Mouse (Mus musculus): ENCODE results near the gene Primpol.

The Primpol gene

DNA sequence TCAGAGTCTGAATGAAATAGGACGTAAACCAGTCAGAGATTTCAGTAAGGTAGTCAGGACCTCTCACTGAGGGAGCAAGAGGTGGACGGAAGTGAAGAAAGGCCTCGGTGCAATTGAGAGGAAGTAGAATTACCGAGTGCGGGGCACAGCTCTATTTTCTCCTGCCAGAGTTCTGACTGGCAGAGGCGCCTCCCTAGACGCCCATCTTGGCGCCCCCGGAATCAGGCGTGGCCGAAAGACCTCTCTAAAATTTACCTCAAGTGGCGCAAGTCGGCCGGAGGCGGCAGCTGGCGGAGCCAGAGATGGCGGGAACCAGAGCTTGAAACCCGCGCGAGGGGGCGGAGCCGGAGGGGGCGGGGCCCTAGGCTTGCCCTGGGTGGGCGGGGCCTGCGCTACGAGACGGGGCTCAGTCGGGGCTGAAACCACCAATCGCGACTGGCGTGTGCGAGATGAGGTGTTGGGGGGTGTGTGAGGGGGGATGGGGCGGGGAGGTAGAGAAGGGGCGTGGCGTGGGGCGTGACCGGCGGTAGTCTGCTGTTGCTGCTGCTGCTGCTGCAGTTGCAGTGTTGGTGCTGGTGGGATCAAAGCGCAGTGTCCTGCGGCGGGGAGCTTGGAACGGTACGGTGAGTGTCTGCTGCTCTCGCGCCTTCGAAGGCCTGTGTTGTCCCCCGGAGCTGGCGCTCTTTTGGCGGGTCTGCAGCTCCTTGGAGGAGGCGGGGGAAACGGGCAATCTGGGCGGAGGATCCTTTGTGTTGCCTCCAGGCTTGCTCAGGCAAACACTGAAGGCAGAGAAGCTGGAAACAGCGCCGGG is at the start of gene Primpol, which contains the start of gene Casp3:
TSS of gene Primpol (minus strand) at position 334 of the 811 bp plus-strand sequence.
TSS of gene Casp3 (plus strand) at position 413 of the 811 bp plus-strand sequence.
- ChIA-PET CTCF (interaction anchor here in 3 of 4 experiments (0.6 to 0.8 kb wide), 5 partner anchors 75 to 406 kb away, joined by 3 to 5 read pairs (median 3); partner anchors contain the start of gene Slc25a4 (in 1 of the 3)), POLR2A (interaction anchor here in 3 of 4 experiments (0.5 to 3.8 kb wide), 127 partner anchors 9 to 776 kb away, joined by 3 to 55 read pairs (median 4); partner anchors contain the start of genes Acsl1 (in 3 of the 3), Cenpu (in 3 of the 3), Slc25a4 (in 3 of the 3) and Helt (in 1 of the 3))

- CTCF ChIA-PET = no interaction called here
- POLR2A ChIA-PET = no interaction called here
These were observed 38.9 kb upstream of the Primpol start for GRCm38 (mm10) chr8:46655919-46656318.

- CTCF ChIA-PET = no interaction called here
- POLR2A ChIA-PET = interaction anchor here in 1 of 4 experiments (1.1 kb wide), 1 partner anchor 35 kb away, joined by 4 read pairs; the partner anchor contains the start of genes Casp3 and Primpol
These were observed 34.9 kb upstream of the Primpol start for GRCm38 (mm10) chr8:46651872-46652271.

- POLR2A ChIA-PET = interaction anchor here in 2 of 4 experiments (0.7 to 1.1 kb wide), 2 partner anchors 9 to 198 kb away, joined by 3 to 4 read pairs; no protein-coding TSS in a partner anchor
- CTCF ChIA-PET = interaction anchor here in 1 of 4 experiments (0.6 kb wide), 1 partner anchor 327 kb away, joined by 4 read pairs; no protein-coding TSS in a partner anchor
These were observed 31.4 kb upstream of the Primpol start for GRCm38 (mm10) chr8:46648421-46648820.

DNA sequence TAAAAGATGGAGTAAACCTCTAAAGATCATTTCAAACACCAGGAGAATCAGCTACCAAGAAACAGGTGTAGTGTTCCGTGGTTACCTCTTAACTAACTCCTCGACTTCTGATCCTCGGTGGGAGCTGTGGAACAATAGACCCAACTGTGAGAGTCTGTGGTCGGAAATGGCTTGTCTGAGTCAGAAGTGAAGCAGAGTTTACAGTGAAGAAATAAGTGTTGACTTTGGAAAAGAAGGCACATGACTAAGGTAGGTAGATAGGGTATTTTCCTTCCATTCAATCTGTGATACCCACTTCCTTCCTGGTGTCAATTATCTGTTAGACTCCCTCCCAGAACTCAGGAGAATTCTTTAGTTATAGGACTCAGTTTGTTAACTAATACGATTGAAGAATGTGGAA is 24.3 kb upstream of the Primpol start:
- ChIA-PET POLR2A (interaction anchor here in 2 of 4 experiments (0.6 to 5.4 kb wide), 4 partner anchors 23 to 532 kb away, joined by 3 to 46 read pairs (median 4); partner anchors contain the start of genes Casp3 (in 1 of the 2) and Primpol (in 1 of the 2)), CTCF (interaction anchor here in 1 of 4 experiments (0.6 kb wide), 1 partner anchor 302 kb away, joined by 3 read pairs; no protein-coding TSS in a partner anchor)

DNA sequence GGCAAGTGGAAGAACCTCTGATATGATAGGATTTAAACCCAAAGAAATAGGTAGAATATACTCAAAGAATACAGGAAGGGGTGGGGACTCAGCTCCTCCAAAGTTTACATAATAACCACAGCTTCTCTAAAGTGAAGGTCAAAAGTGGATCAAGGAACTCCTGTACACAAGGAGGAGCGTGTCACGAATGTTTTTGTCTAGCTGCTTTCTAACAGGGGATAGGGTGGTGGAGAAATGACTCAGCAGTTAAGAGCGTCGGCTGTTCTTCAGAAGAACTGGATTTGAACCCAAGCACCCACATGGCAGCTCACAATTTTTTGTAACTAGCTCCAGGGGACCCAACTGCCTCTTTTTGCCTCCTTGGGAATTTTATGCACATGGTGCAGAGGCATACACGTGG is 22.8 kb upstream of the Primpol start:
- ChIA-PET POLR2A (interaction anchor here in 3 of 4 experiments (0.6 to 5.4 kb wide), 7 partner anchors 8 to 298 kb away, joined by 3 to 46 read pairs (median 4); partner anchors contain the start of genes Casp3 (in 2 of the 3), Primpol (in 2 of the 3) and Acsl1 (in 1 of the 3)), CTCF (no interaction called here)

- CTCF ChIA-PET = no interaction called here
- POLR2A ChIA-PET = interaction anchor here in 3 of 4 experiments (0.7 to 5.4 kb wide), 10 partner anchors 9 to 297 kb away, joined by 3 to 46 read pairs (median 4); partner anchors contain the start of genes Casp3 (in 3 of the 3), Primpol (in 2 of the 3) and Cenpu (in 1 of the 3)
These were observed 22.1 kb upstream of the Primpol start for GRCm38 (mm10) chr8:46639010-46639571.

DNA sequence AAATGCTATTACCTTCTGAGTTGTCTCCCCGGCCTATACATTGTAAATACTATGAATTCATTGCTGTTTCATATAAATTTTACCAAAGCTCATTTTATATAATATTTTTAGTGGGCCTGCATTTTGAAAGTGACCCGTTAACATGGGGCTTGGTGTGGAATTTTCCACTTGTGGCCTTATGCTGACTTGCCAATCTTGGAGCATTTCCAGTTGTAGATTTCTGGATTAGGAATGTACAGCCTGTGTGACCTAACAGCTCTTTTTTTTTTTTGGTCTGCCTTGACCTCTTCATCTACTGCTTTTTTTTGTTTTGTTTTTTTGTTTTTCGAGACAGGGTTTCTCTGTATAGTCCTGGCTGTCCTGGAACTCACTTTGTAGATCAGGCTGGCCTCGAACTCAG is 13.9 kb upstream of the Primpol start:
- CTCF ChIA-PET = no interaction called here

GRCm38 (mm10) chr8:46630422-46630821 is 13.4 kb upstream of the Primpol start:
- ChIA-PET CTCF (no interaction called here), POLR2A (interaction anchor here in 2 of 4 experiments (2.8 to 6.7 kb wide), 2 partner anchors 12 kb away, joined by 21 to 55 read pairs; partner anchors contain the start of genes Casp3 (in 2 of the 2) and Primpol (in 2 of the 2))

More for the DNA sequence above, 13.9 kb upstream of the Primpol start:
- POLR2A ChIA-PET = interaction anchor here in 2 of 4 experiments (2.8 to 6.7 kb wide), 2 partner anchors 13 kb away, joined by 21 to 55 read pairs; partner anchors contain the start of genes Casp3 (in 2 of the 2) and Primpol (in 2 of the 2)

DNA sequence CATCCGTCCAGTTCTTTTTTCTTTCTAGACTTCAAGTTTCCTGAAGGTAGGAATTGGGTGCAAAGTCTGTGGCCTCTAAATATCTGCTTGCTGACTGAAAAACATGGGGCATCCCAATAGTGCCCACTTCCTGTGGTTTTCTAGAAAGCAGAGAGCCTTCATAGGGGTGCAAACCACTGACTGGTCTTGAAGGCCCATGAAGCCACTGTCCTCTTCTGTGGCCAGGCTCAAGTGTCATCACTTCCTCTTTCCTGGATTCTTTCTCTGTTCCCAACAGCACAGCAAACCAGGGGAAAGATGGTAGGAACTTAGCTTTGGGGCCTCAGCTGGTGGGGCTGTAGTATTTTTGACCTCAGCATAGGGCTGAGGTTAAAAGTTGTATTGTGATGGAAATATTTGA is 11.6 kb upstream of the Primpol start:
- CTCF ChIA-PET = no interaction called here
- POLR2A ChIA-PET = interaction anchor here in 2 of 4 experiments (1.2 to 6.7 kb wide), 4 partner anchors 11 to 14 kb away, joined by 3 to 55 read pairs (median 20); partner anchors contain the start of genes Casp3 (in 2 of the 2) and Primpol (in 2 of the 2)

DNA sequence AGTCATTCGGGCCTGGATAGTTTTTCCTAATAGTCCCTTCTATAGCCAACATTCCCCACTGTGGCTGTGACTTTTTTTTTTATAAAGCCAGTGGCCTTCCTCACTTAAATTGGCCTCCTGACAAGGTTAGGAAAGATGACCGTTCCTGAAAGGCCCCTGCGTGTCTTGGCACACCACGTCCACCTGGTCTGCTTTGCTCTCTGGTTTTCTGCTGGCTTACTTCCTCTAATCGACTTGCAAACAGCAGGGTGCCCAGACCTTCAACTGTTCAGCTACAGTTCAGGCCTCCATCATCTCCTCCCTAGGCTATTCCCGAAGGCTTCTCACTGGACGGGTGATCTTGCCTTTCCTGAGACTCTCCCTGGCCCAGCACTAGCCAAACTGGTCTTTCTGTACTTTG is 10.9 kb upstream of the Primpol start:
- POLR2A ChIA-PET = interaction anchor here in 3 of 4 experiments (0.8 to 6.7 kb wide), 6 partner anchors 9 to 13 kb away, joined by 3 to 55 read pairs (median 4); partner anchors contain the start of genes Primpol (in 3 of the 3) and Casp3 (in 2 of the 3)
- CTCF ChIA-PET = interaction anchor here in 1 of 4 experiments (0.6 kb wide), 1 partner anchor 1908 kb away, joined by 4 read pairs; no protein-coding TSS in a partner anchor

GRCm38 (mm10) chr8:46626642-46627041 is 9.6 kb upstream of the Primpol start:
- ChIA-PET CTCF (no interaction called here), POLR2A (interaction anchor here in 3 of 4 experiments (1.6 to 6.7 kb wide), 4 partner anchors 9 to 10 kb away, joined by 3 to 55 read pairs (median 12); partner anchors contain the start of genes Primpol (in 3 of the 3) and Casp3 (in 2 of the 3))

- CTCF ChIA-PET = interaction anchor here in 1 of 4 experiments (0.5 kb wide), 1 partner anchor 384 kb away, joined by 3 read pairs; no protein-coding TSS in a partner anchor
- POLR2A ChIA-PET = interaction anchor here in 3 of 4 experiments (1.6 to 6.7 kb wide), 3 partner anchors 7 to 8 kb away, joined by 5 to 55 read pairs (median 18); partner anchors contain the start of genes Casp3 (in 2 of the 3) and Primpol (in 2 of the 3)
These were observed 8.2 kb upstream of the Primpol start for GRCm38 (mm10) chr8:46625166-46625565.

DNA sequence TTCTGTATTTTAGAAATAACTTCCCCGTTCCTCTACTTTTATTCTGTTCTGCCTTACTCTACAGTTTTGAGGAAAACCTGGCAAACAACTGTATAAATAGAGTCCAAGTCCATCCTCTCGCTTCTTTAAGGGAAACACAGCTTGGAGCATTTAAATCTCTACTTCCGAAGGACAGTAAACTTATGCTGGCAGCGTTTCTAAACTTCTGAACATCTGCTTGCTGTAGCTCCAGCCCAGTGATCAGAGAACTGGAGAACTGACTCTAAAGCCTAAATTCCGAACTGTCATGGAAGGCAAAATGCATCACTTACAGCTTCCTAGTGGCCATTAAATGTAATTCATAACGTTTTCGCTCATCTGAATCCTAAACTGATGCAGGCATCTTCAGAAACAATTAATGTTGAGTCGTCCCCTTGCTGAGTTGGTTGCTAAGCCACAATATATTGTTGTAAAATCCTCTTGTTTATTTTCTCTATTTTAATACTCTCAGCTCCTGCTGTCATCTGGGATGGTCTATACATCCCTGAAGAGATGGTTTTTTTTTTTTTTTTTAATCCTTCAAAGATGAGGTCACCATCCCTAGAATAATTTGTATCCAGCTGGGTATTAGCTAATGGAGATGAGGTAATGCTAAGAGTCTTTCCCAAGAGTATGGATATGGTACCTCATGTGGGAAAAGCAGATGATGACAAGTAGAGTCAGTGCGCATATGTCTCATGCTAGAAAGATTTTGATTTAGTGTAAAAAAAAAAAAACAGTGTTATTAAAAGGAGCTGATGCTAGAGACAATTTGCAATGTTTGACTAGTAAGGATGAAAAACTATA is 5.6 kb upstream of the Primpol start:
- ChIA-PET CTCF (no interaction called here), POLR2A (interaction anchor here in 2 of 4 experiments (0.7 to 1.8 kb wide), 5 partner anchors 10 to 55 kb away, joined by 3 to 6 read pairs (median 4); no protein-coding TSS in a partner anchor)

DNA sequence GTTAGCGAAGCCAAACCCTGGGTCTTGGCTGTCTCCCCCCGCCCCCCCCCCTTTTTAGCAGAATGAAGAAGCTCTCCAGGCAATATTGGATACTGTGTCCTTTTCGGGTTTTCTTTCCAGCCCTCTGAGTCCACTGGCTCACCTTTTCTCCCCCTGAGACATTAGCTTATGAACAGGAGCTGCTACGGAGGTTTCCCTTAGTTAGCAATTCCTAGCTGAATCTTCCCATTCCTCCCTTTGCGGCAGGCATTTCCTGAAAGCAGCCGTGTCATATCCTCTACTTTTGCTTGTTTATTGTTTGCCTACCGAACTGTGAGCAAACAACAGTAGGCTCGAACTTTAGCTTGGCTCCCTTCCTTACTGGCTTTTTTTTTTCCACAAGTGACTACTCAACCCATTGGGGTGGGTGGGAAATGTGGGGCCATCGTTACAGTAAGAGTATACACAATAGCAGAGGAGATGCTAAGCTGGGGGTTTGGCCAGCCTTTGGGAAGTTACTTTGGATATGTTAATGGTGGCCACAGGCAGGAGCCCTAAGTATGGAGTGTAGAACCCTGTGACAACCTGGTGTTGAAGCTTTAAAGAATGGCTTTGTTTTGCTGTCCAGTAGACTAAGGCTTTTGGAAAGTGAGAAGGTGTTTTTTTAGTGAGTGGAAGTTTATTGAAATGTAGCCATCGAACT is 1.8 kb upstream of the Primpol start:
- POLR2A ChIA-PET = interaction anchor here in 3 of 4 experiments (0.5 to 3.8 kb wide), 45 partner anchors 7 to 1056 kb away, joined by 3 to 55 read pairs (median 5); partner anchors contain the start of genes Acsl1 (in 2 of the 3), Cenpu (in 2 of the 3), Slc25a4 (in 2 of the 3) and Ing2 (in 1 of the 3)

More for the DNA sequence above, 1.8 kb upstream of the Primpol start:
- CTCF ChIA-PET = interaction anchor here in 2 of 4 experiments (0.6 to 0.7 kb wide), 3 partner anchors 39 to 104 kb away, joined by 3 to 6 read pairs (median 4); no protein-coding TSS in a partner anchor
